Comparison of ENCODE assay signal across 19 mouse cellular contexts in the genomic region with DNA sequence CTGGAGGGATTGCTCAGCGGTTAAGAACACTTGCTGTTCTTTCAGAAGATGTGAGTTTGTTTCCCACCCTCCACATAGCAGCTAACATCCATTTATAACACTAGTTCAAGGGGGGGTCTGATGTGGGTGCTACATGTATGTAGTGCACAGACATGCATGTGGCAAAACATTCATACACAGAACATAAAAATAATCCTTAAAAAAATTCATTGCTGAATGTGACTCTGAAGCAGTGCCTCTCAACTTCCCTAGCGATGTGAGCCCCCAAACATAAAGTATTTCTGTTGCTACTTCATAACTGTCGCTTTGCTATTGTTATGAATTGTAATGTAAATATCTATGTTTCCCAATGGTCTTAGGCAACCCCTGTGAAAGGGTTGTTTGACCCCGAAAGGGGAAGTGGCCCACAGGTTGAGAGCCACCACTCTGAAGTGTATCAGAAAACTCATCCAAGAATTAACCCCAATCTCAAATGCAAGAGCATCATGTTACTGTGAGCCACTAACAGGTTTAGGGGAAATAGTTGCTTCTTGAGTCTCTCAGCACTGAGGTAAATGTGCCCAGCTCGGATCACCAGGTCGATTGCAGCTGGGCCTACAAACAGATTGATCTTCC. TPM values are rescaled to one million over a fixed set of nuclear protein-coding genes. Genes with fewer than 3 reads are reported as not detected.
A peak's percentile ranks its signal among the peaks of the same experiment; 100 is the strongest.
DNase-seq lines count a peak whose midpoint lies in the region; ATAC-seq lines count a peak whose summit lies in the region.
"Had no signal": no experiment of that assay in that cellular context is flagged by ENCODE, and none has a peak within 500 bp of the region (broad histone marks: within the 10 kb centered on the region; RNA-seq: fewer than 3 reads in every experiment).

No protein-coding gene starts in this region.

- ATAC-seq in granulocyte monocyte progenitor cell, adult 5-6 weeks (replicated peaks; ENCODE audit: poor library complexity, severe bottlenecking) = peak; percentile 93
- ATAC-seq: activated CD4-positive, CD25-positive, alpha-beta regulatory T cell, adult 4 months; forebrain, embryonic 13.5 days; forebrain, postnatal 0 days; Patski had no signal

- peak; percentile 22 for DNase-seq in 416B (ENCODE audit: low read depth)
- peak; percentile 42 to 47 for DNase-seq in B cell, adult 2 months
- DNase-seq in monocyte, adult 2 months (ENCODE audit: low read depth in 1 of 2, low spot score in 2 of 2) = peak; percentile 7 to 19
- no peak for DNase-seq in ovary, postnatal 14 days (ENCODE audit: low spot score)
- DNase-seq in lung, postnatal 36 days = no peak
- DNase-seq in urinary bladder, postnatal 4 days (ENCODE audit: low spot score in 2 of 2) = no peak
- no peak for DNase-seq in thymus, postnatal 10 days (ENCODE audit: low spot score in 2 of 2)
- DNase-seq: adrenal gland, postnatal 14 days; cerebellum, adult 18-20 months; cerebellum, adult 9-11 months; cerebellum, postnatal 36 days; forebrain, postnatal 0 days; gastrocnemius, postnatal 14 days had no signal

RNA-seq across cellular contexts. Expression of gene Capn13, which starts 15.6 kb away (rescaled TPM):
- total RNA-seq in granulocyte monocyte progenitor cell, adult 5-6 weeks (2014; fragmentation: Nextera tagmentation) = not detected in 2 replicates
- total RNA-seq in granulocyte monocyte progenitor cell, adult 5-6 weeks (2017) = not detected in 2 replicates
- total RNA-seq: adrenal gland, adult 18-20 months; adrenal gland, postnatal 14 days; forebrain, postnatal 0 days; gastrocnemius, adult 18-20 months; gastrocnemius, postnatal 14 days had no signal

Comparison
In these comparisons a context has a peak if more than half of its experiments do, and no peak if none do; other contexts are left out.
1. DNase-seq: peak in 416B (single experiment), B cell, adult 2 months (2 of 2) and monocyte, adult 2 months (2 of 2); none in ovary, postnatal 14 days (single experiment), lung, postnatal 36 days (single experiment), urinary bladder, postnatal 4 days (0 of 2) and thymus, postnatal 10 days (0 of 2).